Mouse (Mus musculus): ENCODE data around the gene Cdk9.

Gene Cdk9

GRCm38 (mm10) chr2:32739311-32739710 lies 26.4 kb upstream of the Cdk9 start:
- Histone ChIP-seq H3K36me3 (ENCODE audit: insufficient read depth, low read length) (no peaks in the 10 kb centered on the region), H3K4me3 (replicated peaks; ENCODE audit: low read length) (no peak overlapping the region), H3K27me3 (ENCODE audit: insufficient read depth, low read length) (peaks cover 58% of the 10 kb centered on the region), H3K9me3 (ENCODE audit: low read length) (peaks cover 17% of the 10 kb centered on the region), H3K4me1 (replicated peaks; ENCODE audit: low read depth, low read length) (peaks cover 22% of the 10 kb centered on the region)
- no peak for TF ChIP-seq NANOG (IDR thresholded peaks at IDR 0.05; ENCODE audit: borderline replicate concordance, low read length)
- TF ChIP-seq POU5F1 (IDR thresholded peaks at IDR 0.05; ENCODE audit: borderline replicate concordance, low read length), result no peak
- TF ChIP-seq CTCF (conservative IDR thresholded peaks at IDR 0.05; ENCODE audit: low read length), result no peak

GRCm38 (mm10) chr2:32737008-32737407 lies 24.1 kb upstream of the Cdk9 start:
- no peak for TF ChIP-seq NANOG (IDR thresholded peaks at IDR 0.05; ENCODE audit: borderline replicate concordance, low read length)
- no peak for TF ChIP-seq CTCF (conservative IDR thresholded peaks at IDR 0.05; ENCODE audit: low read length)
- no peak for TF ChIP-seq POU5F1 (IDR thresholded peaks at IDR 0.05; ENCODE audit: borderline replicate concordance, low read length)
- H3K9me3 ChIP-seq (ENCODE audit: low read length), result peaks cover 17% of the 10 kb centered on the region
- H3K27me3 ChIP-seq (ENCODE audit: insufficient read depth, low read length), result peaks cover 39% of the 10 kb centered on the region
- no peaks in the 10 kb centered on the region for H3K36me3 ChIP-seq (ENCODE audit: insufficient read depth, low read length)
- peaks cover 17% of the 10 kb centered on the region for H3K4me1 ChIP-seq (replicated peaks; ENCODE audit: low read depth, low read length)
- H3K4me3 ChIP-seq (replicated peaks; ENCODE audit: low read length), result no peak overlapping the region

- no peaks in the 10 kb centered on the region for H3K36me3 ChIP-seq (ENCODE audit: insufficient read depth, low read length)
- peaks cover 12% of the 10 kb centered on the region for H3K4me1 ChIP-seq (replicated peaks; ENCODE audit: low read depth, low read length)
- no peak overlapping the region for H3K4me3 ChIP-seq (replicated peaks; ENCODE audit: low read length)
- H3K27me3 ChIP-seq (ENCODE audit: insufficient read depth, low read length), result peaks cover 34% of the 10 kb centered on the region
- H3K9me3 ChIP-seq (ENCODE audit: low read length), result peaks cover 17% of the 10 kb centered on the region
- TF ChIP-seq POU5F1 (IDR thresholded peaks at IDR 0.05; ENCODE audit: borderline replicate concordance, low read length), result no peak
- TF ChIP-seq NANOG (IDR thresholded peaks at IDR 0.05; ENCODE audit: borderline replicate concordance, low read length), result no peak
- TF ChIP-seq CTCF (conservative IDR thresholded peaks at IDR 0.05; ENCODE audit: low read length), result no peak
Observed at GRCm38 (mm10) chr2:32736306-32736829, 23.5 kb upstream of the Cdk9 start.

- no peak for TF ChIP-seq CTCF (conservative IDR thresholded peaks at IDR 0.05; ENCODE audit: low read length)
- no peak for TF ChIP-seq NANOG (IDR thresholded peaks at IDR 0.05; ENCODE audit: borderline replicate concordance, low read length)
- TF ChIP-seq POU5F1 (IDR thresholded peaks at IDR 0.05; ENCODE audit: borderline replicate concordance, low read length), result no peak
- Histone ChIP-seq H3K4me3 (replicated peaks; ENCODE audit: low read length) (no peak overlapping the region), H3K27me3 (ENCODE audit: insufficient read depth, low read length) (peaks cover 22% of the 10 kb centered on the region), H3K9me3 (ENCODE audit: low read length) (peaks cover 17% of the 10 kb centered on the region), H3K4me1 (replicated peaks; ENCODE audit: low read depth, low read length) (peaks cover 11% of the 10 kb centered on the region), H3K36me3 (ENCODE audit: insufficient read depth, low read length) (no peaks in the 10 kb centered on the region)
Observed at GRCm38 (mm10) chr2:32734933-32735332, 22.1 kb upstream of the Cdk9 start.

GRCm38 (mm10) chr2:32734480-32734879 lies 21.6 kb upstream of the Cdk9 start:
- Histone ChIP-seq H3K4me3 (replicated peaks; ENCODE audit: low read length) (no peak overlapping the region), H3K36me3 (ENCODE audit: insufficient read depth, low read length) (no peaks in the 10 kb centered on the region), H3K4me1 (replicated peaks; ENCODE audit: low read depth, low read length) (peaks cover 16% of the 10 kb centered on the region), H3K27me3 (ENCODE audit: insufficient read depth, low read length) (peaks cover 18% of the 10 kb centered on the region), H3K9me3 (ENCODE audit: low read length) (peaks cover 17% of the 10 kb centered on the region)
- TF ChIP-seq POU5F1 (IDR thresholded peaks at IDR 0.05; ENCODE audit: borderline replicate concordance, low read length) (no peak), CTCF (conservative IDR thresholded peaks at IDR 0.05; ENCODE audit: low read length) (no peak)

GRCm38 (mm10) chr2:32732695-32733094 lies 19.8 kb upstream of the Cdk9 start:
- TF ChIP-seq CTCF (conservative IDR thresholded peaks at IDR 0.05; ENCODE audit: low read length) (no peak), POU5F1 (IDR thresholded peaks at IDR 0.05; ENCODE audit: borderline replicate concordance, low read length) (no peak), NANOG (IDR thresholded peaks at IDR 0.05; ENCODE audit: borderline replicate concordance, low read length) (no peak)
- Histone ChIP-seq H3K4me1 (replicated peaks; ENCODE audit: low read depth, low read length) (peaks cover 28% of the 10 kb centered on the region), H3K9me3 (ENCODE audit: low read length) (peaks cover 15% of the 10 kb centered on the region), H3K4me3 (replicated peaks; ENCODE audit: low read length) (no peak overlapping the region), H3K27me3 (ENCODE audit: insufficient read depth, low read length) (peaks cover 15% of the 10 kb centered on the region), H3K36me3 (ENCODE audit: insufficient read depth, low read length) (no peaks in the 10 kb centered on the region)

- Histone ChIP-seq H3K27me3 (ENCODE audit: insufficient read depth, low read length) (peaks cover 12% of the 10 kb centered on the region), H3K4me3 (replicated peaks; ENCODE audit: low read length) (no peak overlapping the region), H3K36me3 (ENCODE audit: insufficient read depth, low read length) (no peaks in the 10 kb centered on the region), H3K9me3 (ENCODE audit: low read length) (peaks cover 7% of the 10 kb centered on the region), H3K4me1 (replicated peaks; ENCODE audit: low read depth, low read length) (peaks cover 33% of the 10 kb centered on the region)
- TF ChIP-seq NANOG (IDR thresholded peaks at IDR 0.05; ENCODE audit: borderline replicate concordance, low read length), result no peak
- no peak for TF ChIP-seq CTCF (conservative IDR thresholded peaks at IDR 0.05; ENCODE audit: low read length)
- TF ChIP-seq POU5F1 (IDR thresholded peaks at IDR 0.05; ENCODE audit: borderline replicate concordance, low read length), result no peak
Observed at GRCm38 (mm10) chr2:32731911-32732310, 19.0 kb upstream of the Cdk9 start.

- H3K4me3 ChIP-seq (replicated peaks; ENCODE audit: low read length), result no peak overlapping the region
- H3K9me3 ChIP-seq (ENCODE audit: low read length), result no peaks in the 10 kb centered on the region
- H3K36me3 ChIP-seq (ENCODE audit: insufficient read depth, low read length), result no peaks in the 10 kb centered on the region
- no peak for TF ChIP-seq CTCF (conservative IDR thresholded peaks at IDR 0.05; ENCODE audit: low read length)
- TF ChIP-seq NANOG (IDR thresholded peaks at IDR 0.05; ENCODE audit: borderline replicate concordance, low read length), result no peak
- TF ChIP-seq POU5F1 (IDR thresholded peaks at IDR 0.05; ENCODE audit: borderline replicate concordance, low read length), result no peak
- H3K4me1 ChIP-seq (replicated peaks; ENCODE audit: low read depth, low read length), result peaks cover 35% of the 10 kb centered on the region
- H3K27me3 ChIP-seq (ENCODE audit: insufficient read depth, low read length), result peaks cover 7% of the 10 kb centered on the region; the same call in 1 of the 2 replicates
Observed at GRCm38 (mm10) chr2:32730854-32731253, 18.0 kb upstream of the Cdk9 start.

GRCm38 (mm10) chr2:32729547-32729946 lies 16.7 kb upstream of the Cdk9 start:
- H3K4me1 ChIP-seq (replicated peaks; ENCODE audit: low read depth, low read length), result peaks cover 40% of the 10 kb centered on the region
- no peaks in the 10 kb centered on the region for H3K36me3 ChIP-seq (ENCODE audit: insufficient read depth, low read length)
- no peak overlapping the region for H3K4me3 ChIP-seq (replicated peaks; ENCODE audit: low read length)
- peaks cover 7% of the 10 kb centered on the region; the same call in 1 of the 2 replicates for H3K27me3 ChIP-seq (ENCODE audit: insufficient read depth, low read length)
- H3K9me3 ChIP-seq (ENCODE audit: low read length), result no peaks in the 10 kb centered on the region
- no peak for TF ChIP-seq POU5F1 (IDR thresholded peaks at IDR 0.05; ENCODE audit: borderline replicate concordance, low read length)
- TF ChIP-seq NANOG (IDR thresholded peaks at IDR 0.05; ENCODE audit: borderline replicate concordance, low read length), result no peak
- TF ChIP-seq CTCF (conservative IDR thresholded peaks at IDR 0.05; ENCODE audit: low read length), result no peak

Measured in E14TG2a.4 (cell line).